Mouse (Mus musculus) CH12.LX (cell line): Measurements from ENCODE around the gene Zeb2. TPM values are rescaled to one million over a fixed set of nuclear protein-coding genes. Genes with fewer than 3 reads are reported as not detected.

ENCODE experiments used
- DNase-seq: peaks from one replicate; pipeline ENCODE4 v3.0.0-alpha.2; 2013; ENCODE audit errors: extremely low read depth
- H3K27ac ChIP-seq: 2 replicates; pipeline ENCODE4 v1.5.1; 2012; ENCODE audit warnings: low read depth, mild to moderate bottlenecking, control low read depth, moderate library complexity; ENCODE audit not compliant: insufficient read depth
- H3K27me3 ChIP-seq: replicated peaks from 2 replicates; pipeline ENCODE3; 2012; ENCODE audit warnings: inconsistent platforms
- H3K36me3 ChIP-seq, 2 experiments: replicated peaks in 1 of 2; 2 replicates each; pipeline versions ENCODE3 to v1.6.1; 2012; ENCODE audit warnings: inconsistent platforms in 1 of 2, low read length in 1 of 2, mild to moderate bottlenecking in 1 of 2, mixed read lengths in 1 of 2, moderate library complexity in 1 of 2; ENCODE audit not compliant: control insufficient read depth in 1 of 2, insufficient read depth in 1 of 2
- H3K4me1 ChIP-seq, 2 experiments: 2 replicates each; pipeline ENCODE4 v1.6.1; 2012; ENCODE audit warnings: inconsistent platforms in 1 of 2, moderate library complexity in 1 of 2; ENCODE audit not compliant: insufficient read depth in 2 of 2, control insufficient read depth in 1 of 2
- H3K4me2 ChIP-seq: 2 replicates; pipeline ENCODE4 v1.6.1; 2012; ENCODE audit warnings: low read depth, mild to moderate bottlenecking, control low read depth; ENCODE audit not compliant: poor library complexity, insufficient read depth, severe bottlenecking
- H3K4me3 ChIP-seq, 3 experiments: fragments of 150-350 bp in 1 of 3; sonication (generic) in 1 of 3; replicated peaks in 1 of 3; 2 replicates each; pipeline versions ENCODE3 to v1.5.1; 2011 to 2012; ENCODE audit warnings: low read depth in 2 of 3, low read length in 2 of 3, mild to moderate bottlenecking in 2 of 3, moderate library complexity in 2 of 3, control low read depth in 1 of 3, improper control_type of control experiment in 1 of 3, inconsistent platforms in 1 of 3, mixed read lengths in 1 of 3; ENCODE audit not compliant: poor library complexity in 1 of 3
- H3K79me2 ChIP-seq: replicated peaks from 2 replicates; pipeline ENCODE4 v1.6.1; 2012; ENCODE audit warnings: mild to moderate bottlenecking, moderate library complexity; ENCODE audit not compliant: control insufficient read depth, poor library complexity, insufficient read depth, severe bottlenecking; ENCODE audit errors: extremely low read depth
- H3K9ac ChIP-seq: 2 replicates; pipeline ENCODE4 v1.6.1; 2012; ENCODE audit warnings: low read depth, mild to moderate bottlenecking, control low read depth, moderate library complexity; ENCODE audit not compliant: insufficient read depth
- H3K9me3 ChIP-seq: replicated peaks from 2 replicates; pipeline ENCODE3; 2012; ENCODE audit warnings: low read length, inconsistent platforms, mixed read lengths
- BHLHE40 ChIP-seq: IDR thresholded peaks from 2 replicates; pipeline ENCODE4 v1.6.1; 2011; ENCODE audit warnings: mild to moderate bottlenecking, low read depth, low read length, improper control_type of control experiment
- CHD2 ChIP-seq: IDR thresholded peaks from 2 replicates; pipeline ENCODE4 v1.6.1; 2011; ENCODE audit warnings: low read length, improper control_type of control experiment
- ELF1 ChIP-seq: IDR thresholded peaks from 2 replicates; pipeline ENCODE4 v1.6.1; 2014; ENCODE audit warnings: low read depth, mild to moderate bottlenecking, inconsistent platforms, low read length, improper control_type of control experiment
- EP300 ChIP-seq: IDR thresholded peaks from 2 replicates; pipeline ENCODE4 v1.6.1; 2011; ENCODE audit warnings: low read length, improper control_type of control experiment
- GABPA ChIP-seq: IDR thresholded peaks from 2 replicates; pipeline ENCODE4 v1.6.1; 2012; ENCODE audit warnings: low read depth, low read length, improper control_type of control experiment, inconsistent platforms; ENCODE audit not compliant: insufficient replicate concordance
- JUN ChIP-seq: IDR thresholded peaks from 2 replicates; pipeline ENCODE4 v1.6.1; 2011; ENCODE audit warnings: low read depth, mild to moderate bottlenecking, low read length, improper control_type of control experiment, moderate library complexity; ENCODE audit not compliant: insufficient read depth
- MAX ChIP-seq: IDR thresholded peaks from 2 replicates; pipeline ENCODE4 v1.6.1; 2011; ENCODE audit warnings: low read length, improper control_type of control experiment
- MAZ ChIP-seq: IDR thresholded peaks from 2 replicates; pipeline ENCODE4 v1.6.1; 2012; ENCODE audit warnings: low read depth, mild to moderate bottlenecking, inconsistent platforms, low read length, improper control_type of control experiment, moderate library complexity
- MYC ChIP-seq: IDR thresholded peaks from 2 replicates; pipeline ENCODE4 v1.6.1; 2011; ENCODE audit warnings: low read depth, mild to moderate bottlenecking, improper control_type of control experiment, low read length
- NELFE ChIP-seq: IDR thresholded peaks from 2 replicates; pipeline ENCODE4 v1.6.1; 2011; ENCODE audit warnings: low read depth, low read length, improper control_type of control experiment
- PAX5 ChIP-seq: IDR thresholded peaks from 2 replicates; pipeline ENCODE4 v1.6.1; 2012; ENCODE audit warnings: low read length, inconsistent platforms, mixed read lengths
- POLR2AphosphoS2 ChIP-seq: IDR thresholded peaks from 2 replicates; pipeline ENCODE4 v1.6.1; 2011; ENCODE audit warnings: low read depth, low read length, improper control_type of control experiment
- RAD21 ChIP-seq: IDR thresholded peaks from 2 replicates; pipeline ENCODE4 v1.6.1; 2011; ENCODE audit warnings: low read depth, mild to moderate bottlenecking, low read length, improper control_type of control experiment, moderate library complexity
- SMC3 ChIP-seq: IDR thresholded peaks from 2 replicates; pipeline ENCODE4 v1.6.1; 2011; ENCODE audit warnings: low read depth, low read length, improper control_type of control experiment
- TBP ChIP-seq: conservative IDR thresholded peaks from 2 replicates; pipeline ENCODE4 v1.6.1; 2011; ENCODE audit warnings: low read depth, low read length, improper control_type of control experiment
- TCF12 ChIP-seq: IDR thresholded peaks from 2 replicates; pipeline ENCODE4 v1.6.1; 2014; ENCODE audit warnings: low read depth, mild to moderate bottlenecking, inconsistent platforms, low read length, improper control_type of control experiment
- USF2 ChIP-seq: conservative IDR thresholded peaks from 2 replicates; pipeline ENCODE4 v1.6.1; 2011; ENCODE audit warnings: low read depth, low read length, improper control_type of control experiment
- ZC3H11A ChIP-seq: IDR thresholded peaks from 2 replicates; pipeline ENCODE4 v1.6.1; 2012; ENCODE audit warnings: low read depth, mild to moderate bottlenecking, inconsistent platforms, low read length, improper control_type of control experiment
- ZNF384 ChIP-seq: IDR thresholded peaks from 2 replicates; pipeline ENCODE4 v1.6.1; 2012; ENCODE audit warnings: low read depth, low read length, improper control_type of control experiment, inconsistent platforms
- dilution Hi-C: fragments of 300-500 bp; cut with MboI; formaldehyde crosslinking; loops from 2 replicates; pipeline ENCODE4 v1.14.3; 2020; ENCODE audit warnings: low sequenced_read_pairs; ENCODE audit not compliant: extremely low pct_unique_long_range_greater_than_20kb, extremely low pct_ligation_motif_present
- in situ Hi-C: fragments of 300-500 bp; cut with MboI; formaldehyde crosslinking; loops from 3 replicates; pipeline ENCODE4 v1.14.3; 2019; ENCODE audit warnings: low sequenced_read_pairs, low pct_ligation_motif_present, low pct_unique_long_range_greater_than_20kb, mixed read lengths
- polyA plus RNA-seq: library from polyadenylated mRNA; unstranded; fragments of >175 nt; gene quantifications from 2 replicates; pipeline ENCODE4 v1.2.1, GENCODE M21; 2012; ENCODE audit warnings: low read depth; ENCODE audit not compliant: insufficient read length
- total RNA-seq, 2 experiments: library from RNA; depleted of rRNA; stranded (reverse); fragments of 300-350 nt in 1 of 2; fragments of >200 nt in 1 of 2; gene quantifications; 2 replicates each; pipeline ENCODE4 v1.2.3; 2012 to 2014

Zeb2 gene
- total and polyA plus RNA-seq, 3 experiments: 12.9 to 25.8 (median 20.8) TPM

DNA sequence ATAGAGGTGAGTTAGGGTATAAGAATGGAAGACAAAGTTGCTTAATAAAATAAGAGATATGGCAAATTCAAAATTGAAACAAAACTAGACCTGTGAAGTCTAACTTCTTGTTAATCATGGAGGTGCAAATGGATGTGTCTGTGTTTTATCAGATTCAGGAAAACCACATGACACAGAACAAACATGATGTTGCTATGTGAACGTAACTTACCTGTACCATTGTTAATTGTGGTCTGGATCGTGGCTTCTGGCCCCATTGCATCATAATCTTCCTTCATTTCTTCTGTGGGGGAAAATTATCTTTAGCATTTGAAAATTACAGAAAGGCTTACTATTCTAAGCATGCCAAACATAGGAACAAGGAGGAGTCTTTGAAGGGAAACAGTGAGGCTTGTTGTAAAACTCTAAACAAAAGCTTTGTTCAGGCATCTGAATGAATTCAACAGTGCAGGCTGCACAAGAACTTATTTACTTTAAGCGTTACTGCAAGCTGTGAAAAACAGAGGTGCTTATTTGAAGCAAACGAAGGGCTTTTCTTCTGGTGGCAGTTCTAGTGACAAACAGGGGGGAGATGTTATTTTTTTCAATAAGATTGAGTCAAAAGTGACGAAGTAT is 99.9 kb downstream of the Zeb2 start:
- H3K27me3 ChIP-seq: no peaks in the 10 kb centered on the region
- peaks cover 38 to 78% of the 10 kb centered on the region in 2 experiments for H3K36me3 ChIP-seq
- no peak overlapping the region for H3K4me2 ChIP-seq
- TF ChIP-seq NELFE (no peak), GABPA (no peak), MAZ (no peak), JUN (no peak), TBP (no peak), ELF1 (no peak), ZC3H11A (no peak), EP300 (no peak), USF2 (no peak), CHD2 (no peak), BHLHE40 (no peak), POLR2AphosphoS2 (no peak), RAD21 (no peak)
- H3K27ac ChIP-seq: no peak overlapping the region
- H3K4me3 ChIP-seq: no peak overlapping the region
- no peak overlapping the region for H3K9ac ChIP-seq
- no peaks in the 10 kb centered on the region for H3K9me3 ChIP-seq
- dilution Hi-C loops (no loop called here), in situ Hi-C loops (no loop called here)
- peaks cover 8 to 56% of the 10 kb centered on the region in 2 experiments; a peak in 3 of 4 replicates for H3K4me1 ChIP-seq
- no peak for DNase-seq
- H3K79me2 ChIP-seq: peaks cover 41% of the 10 kb centered on the region

GRCm38 (mm10) chr2:45013325-45013724 is 103.9 kb downstream of the Zeb2 start:
- in situ Hi-C loops (no loop called here), dilution Hi-C loops (no loop called here)
- no peak overlapping the region for H3K27ac ChIP-seq
- no peaks in the 10 kb centered on the region for H3K27me3 ChIP-seq
- H3K79me2 ChIP-seq: peaks cover 16% of the 10 kb centered on the region
- DNase-seq: no peak
- peaks cover 0 to 24% of the 10 kb centered on the region in 2 experiments; a peak in 1 of 4 replicates for H3K4me1 ChIP-seq
- H3K4me3 ChIP-seq: no peak overlapping the region
- peaks cover 43 to 85% of the 10 kb centered on the region in 2 experiments for H3K36me3 ChIP-seq
- no peaks in the 10 kb centered on the region for H3K9me3 ChIP-seq
- no peak overlapping the region for H3K4me2 ChIP-seq
- no peak overlapping the region for H3K9ac ChIP-seq
- TF ChIP-seq SMC3 (no peak), TCF12 (no peak), MAZ (no peak), PAX5 (no peak), ZC3H11A (no peak), MAX (no peak), JUN (no peak), MYC (no peak), ZNF384 (no peak)
